Mouse (Mus musculus) ES-E14 (cell line): Measurements from ENCODE around the gene Sqstm1.

Experiments
- HCFC1 ChIP-seq: IDR thresholded peaks from 2 replicates; pipeline ENCODE4 v1.6.1; 2012; ENCODE audit warnings: low read length, inconsistent platforms, borderline replicate concordance; ENCODE audit not compliant: insufficient read depth
- MAFK ChIP-seq: IDR thresholded peaks from 2 replicates; pipeline ENCODE4 v1.6.1; 2014; ENCODE audit warnings: mild to moderate bottlenecking, low read depth, low read length, inconsistent platforms; ENCODE audit not compliant: insufficient read depth
- ZC3H11A ChIP-seq: IDR thresholded peaks from 2 replicates; pipeline ENCODE4 v1.6.1; 2012; ENCODE audit warnings: low read depth, mild to moderate bottlenecking, inconsistent platforms, low read length, borderline replicate concordance

GRCm38 (mm10) chr11:50184788-50185187 is 25.8 kb downstream of the Sqstm1 start:
- no peak for TF ChIP-seq MAFK
- no peak for TF ChIP-seq ZC3H11A
- no peak for TF ChIP-seq HCFC1
